Mouse (Mus musculus) erythroblast, adult 5-6 weeks (primary cell): ENCODE results near the gene Psmd5. TPM values are rescaled to one million over a fixed set of nuclear protein-coding genes. Genes with fewer than 3 reads are reported as not detected.
A peak's percentile ranks its signal among the peaks of the same experiment; 100 is the strongest.

Experiments used
- ATAC-seq: replicated peaks from 2 replicates; pipeline ENCODE4 v1.8.0; 2016; ENCODE audit warnings: moderate number of reproducible peaks, mild to moderate bottlenecking, moderate TSS enrichment, inconsistent platforms; ENCODE audit not compliant: poor library complexity, low FRiP score, severe bottlenecking
- total RNA-seq, 2 experiments: library from RNA; stranded (forward) in 1 of 2; stranded (reverse) in 1 of 2; fragments of 150-400 nt in 1 of 2; fragments of 200-764, 138-1000 nt in 1 of 2; gene quantifications; 2 replicates each; pipeline versions ENCODE4 v1.2.3 to v1.2.4; 2015 to 2017; ENCODE audit warnings: low replicate concordance in 2 of 2

Psmd5 gene
- total RNA-seq (2015; ENCODE audit: low replicate concordance): 18.0 and 64.0 TPM in 2 replicates
- 11.8 and 25.0 TPM in 2 replicates for total RNA-seq (2017; ENCODE audit: low replicate concordance)

DNA sequence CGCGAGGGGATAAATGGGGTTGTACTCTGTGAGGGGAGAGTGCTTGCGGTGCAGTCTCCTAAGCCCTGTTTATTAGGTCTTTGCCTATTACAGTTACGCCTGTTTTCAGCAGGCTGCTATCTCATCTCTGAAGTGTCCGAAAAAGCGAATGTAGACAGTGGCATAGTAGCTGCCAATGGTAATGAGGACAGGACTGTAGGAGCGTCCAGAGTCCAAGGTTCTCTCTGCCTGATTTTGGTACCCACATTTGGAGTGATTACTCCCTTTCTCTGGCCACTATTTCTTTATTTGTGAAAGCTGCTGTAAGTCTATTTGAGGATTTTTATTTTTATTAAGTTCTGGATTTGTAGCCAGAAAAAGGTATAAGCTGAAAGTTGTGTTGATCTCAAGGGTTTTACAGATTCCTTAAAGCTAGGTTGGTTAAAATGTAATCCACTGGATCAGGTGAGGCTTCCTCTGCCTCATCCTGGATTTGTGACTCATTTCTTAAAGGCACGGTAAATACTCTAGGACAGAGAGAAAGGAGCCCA, at the start of gene Psmd5:
Gene Psmd5 (minus strand): TSS at position 153 of the 530 bp plus-strand sequence.
- ATAC-seq: no peak

DNA sequence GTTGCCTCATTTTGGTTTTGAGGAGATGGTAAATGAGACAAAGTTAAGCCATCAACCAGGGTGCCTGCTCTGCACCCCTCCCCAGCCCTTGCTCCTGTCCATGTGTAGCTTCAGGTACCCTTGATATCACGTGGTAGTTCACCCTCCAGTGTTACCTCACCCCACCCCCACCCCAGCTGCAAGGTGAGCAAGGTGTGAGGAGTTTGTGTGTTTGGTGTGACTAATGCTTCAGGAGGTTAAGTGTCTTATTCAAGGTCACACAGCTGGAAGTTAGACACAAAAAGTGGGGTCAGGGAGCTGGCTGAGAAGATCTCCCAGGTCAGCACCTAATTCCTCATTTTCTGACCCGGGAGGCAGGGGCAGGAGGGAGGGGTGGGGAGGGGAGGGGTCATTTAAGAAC, 48.0 kb upstream of the Psmd5 start:
- ATAC-seq: no peak

DNA sequence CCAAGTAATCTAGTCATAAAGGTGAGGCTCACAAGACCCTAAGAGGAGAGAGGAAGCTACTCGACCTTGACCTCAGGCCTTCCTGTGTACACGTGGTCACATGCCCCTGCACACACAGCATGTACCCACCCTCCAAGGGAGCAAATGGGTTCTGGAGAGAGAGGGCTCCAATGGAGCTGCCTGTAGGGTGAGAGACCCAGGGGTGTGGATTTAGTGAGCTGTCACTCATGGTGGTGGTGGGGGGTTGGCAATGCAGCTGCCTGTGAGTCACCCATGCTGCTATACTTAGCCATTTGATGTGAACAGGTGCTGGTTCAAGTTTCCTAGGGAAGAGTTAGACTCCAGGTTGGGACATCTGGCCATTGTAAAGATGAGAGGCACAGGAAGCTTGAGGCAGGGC, 45.4 kb upstream of the Psmd5 start:
- no peak for ATAC-seq

DNA sequence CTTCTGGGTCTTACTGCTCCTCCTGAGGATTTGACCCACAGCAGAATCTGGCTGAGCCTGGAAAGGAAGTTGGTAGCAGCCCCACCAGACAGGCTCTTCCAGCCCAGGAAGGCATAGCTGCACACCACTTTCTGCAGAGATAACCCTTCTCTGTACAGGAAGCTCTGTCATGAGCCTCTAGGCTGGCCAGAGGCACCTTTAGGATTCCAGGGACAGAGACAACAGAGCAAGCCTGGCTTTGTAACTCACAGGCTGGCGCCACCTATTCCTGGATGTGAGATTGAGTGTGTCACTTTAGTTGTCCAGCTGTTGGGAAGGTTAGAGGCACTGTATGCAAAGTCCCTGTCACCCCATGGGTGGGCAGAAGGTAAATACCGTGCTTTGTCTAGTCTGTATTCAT, 40.3 kb upstream of the Psmd5 start:
- ATAC-seq: no peak

DNA sequence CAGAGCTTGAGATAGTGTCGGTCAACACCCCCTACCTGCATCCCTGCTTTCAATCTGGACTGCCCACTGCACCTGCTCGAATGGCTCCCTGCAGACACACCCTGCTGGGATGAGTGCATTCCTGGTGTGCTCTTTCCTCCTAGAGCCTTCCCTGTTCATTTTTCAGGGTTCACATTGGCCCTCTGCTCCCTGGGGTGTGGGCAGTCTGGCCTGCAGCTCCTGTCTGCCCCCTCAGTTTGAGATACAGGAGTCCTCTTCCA, 40.0 kb upstream of the Psmd5 start:
- ATAC-seq: no peak

DNA sequence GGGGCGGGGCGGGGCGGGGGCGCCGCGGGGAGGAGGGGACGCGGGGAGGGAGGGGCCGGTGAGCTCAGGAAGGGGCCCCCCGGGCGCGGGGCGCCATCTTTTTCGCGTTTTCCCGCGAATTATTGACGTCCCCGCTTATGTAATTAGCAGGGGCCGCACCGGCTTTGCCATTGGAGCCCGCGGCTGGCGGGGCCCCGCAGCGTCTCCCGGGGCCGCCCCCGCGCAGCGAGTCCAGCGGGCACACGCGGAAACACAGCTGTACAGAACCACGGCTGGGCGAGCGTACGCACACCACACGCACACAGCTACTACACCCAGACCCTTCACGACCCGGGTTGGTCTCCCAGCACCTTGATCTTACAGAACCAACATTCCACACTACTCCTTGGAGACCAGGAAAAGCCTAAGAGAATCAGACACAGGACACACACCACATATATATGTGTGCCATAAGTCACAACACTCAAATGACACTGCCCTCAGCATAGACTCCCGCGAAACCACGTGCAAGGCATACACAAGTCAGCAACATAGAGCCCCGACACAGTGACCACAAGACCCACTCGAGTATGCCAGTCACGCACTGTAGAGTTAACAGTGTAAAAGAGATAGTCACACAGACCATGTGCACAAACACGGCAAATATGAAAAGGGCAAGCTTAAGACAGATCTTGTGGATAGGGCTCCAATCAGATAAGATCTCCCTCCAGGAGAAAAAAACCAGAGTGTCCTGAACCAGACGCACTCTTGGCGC, 39.5 kb upstream of the Psmd5 start:
- ATAC-seq: no peak

DNA sequence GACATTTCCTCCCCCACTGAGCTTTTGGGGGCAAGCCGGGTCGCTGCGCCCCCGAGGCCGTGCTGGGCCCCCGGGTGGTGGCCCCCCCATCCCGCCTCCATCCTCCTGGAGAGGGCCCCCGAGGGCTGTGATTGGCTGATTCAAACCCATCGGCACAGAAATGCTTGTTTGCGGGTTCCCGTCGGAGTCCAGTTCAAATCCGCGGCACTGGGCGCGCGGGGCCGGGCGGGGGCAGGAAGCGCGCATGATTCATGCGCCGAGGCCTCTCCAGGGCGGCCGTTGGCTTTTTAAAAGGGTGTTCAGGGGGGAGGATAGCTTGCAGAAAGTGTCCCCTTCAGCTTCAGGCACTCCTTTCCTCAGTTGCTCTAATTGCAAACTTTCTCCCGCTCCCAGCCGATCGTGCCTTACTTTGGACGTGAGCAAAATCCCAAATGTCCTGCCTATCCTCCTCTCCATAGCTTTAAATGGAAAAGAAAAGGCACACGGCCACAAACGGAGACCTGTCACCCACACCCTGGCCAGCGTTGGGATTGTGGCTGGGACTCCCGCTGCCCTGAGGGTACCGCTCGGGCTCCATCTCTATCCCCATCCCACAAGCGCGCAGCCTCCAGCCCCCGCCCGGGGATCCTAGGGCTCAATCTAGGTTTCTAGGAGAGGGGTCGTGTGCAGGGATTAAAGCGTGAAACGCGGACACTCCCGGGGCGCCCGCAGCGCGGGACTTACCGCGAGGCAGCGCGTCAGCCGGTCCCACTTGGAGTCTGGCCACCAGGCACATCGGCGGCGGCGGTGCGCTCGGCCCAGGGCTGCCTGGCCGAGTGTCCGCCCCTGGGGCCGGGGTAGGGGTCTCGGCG, 38.7 kb upstream of the Psmd5 start, which contains the start of gene Phf19:
Gene Phf19 (minus strand): TSS at position 809 of the 851 bp plus-strand sequence.
- ATAC-seq: no peak

DNA sequence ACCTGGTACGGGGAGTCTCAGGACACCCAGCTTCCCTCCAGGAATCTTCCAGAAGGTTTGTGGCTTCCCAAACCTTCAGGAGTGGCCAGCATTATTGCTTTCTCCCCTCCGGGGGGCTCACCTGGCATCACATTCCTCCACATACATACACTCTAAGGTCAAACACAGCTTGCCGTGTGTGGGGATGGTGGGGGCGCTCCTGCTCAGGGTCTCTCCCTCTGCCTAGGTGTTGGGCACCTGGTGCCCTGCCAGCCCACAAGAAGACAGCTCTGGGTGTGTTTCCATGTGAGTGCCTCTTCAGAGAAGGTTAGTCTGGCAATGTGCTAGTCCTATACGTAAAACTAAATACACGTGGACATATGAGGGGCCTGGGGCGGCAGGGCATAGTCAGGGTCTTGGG, 37.8 kb upstream of the Psmd5 start:
- no peak for ATAC-seq

DNA sequence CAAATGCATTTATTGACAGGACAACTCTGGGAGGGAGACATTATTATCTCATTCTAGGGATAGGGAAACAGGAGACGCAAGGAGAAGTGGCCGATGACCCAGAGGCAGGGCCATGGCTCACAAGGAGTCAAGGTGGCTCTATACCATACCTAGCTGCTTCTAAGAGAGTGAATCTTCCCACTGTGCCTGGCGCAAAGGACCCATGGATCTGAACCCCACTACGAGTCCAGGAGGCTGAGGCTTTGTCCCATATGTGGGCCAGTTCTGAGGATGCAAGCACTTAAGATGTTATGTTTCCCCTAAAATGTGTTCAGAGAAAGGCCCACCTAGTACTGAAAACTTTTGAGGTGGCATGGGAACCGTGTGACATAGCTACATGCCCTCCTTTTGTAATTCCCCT, 37.1 kb upstream of the Psmd5 start:
- no peak for ATAC-seq

DNA sequence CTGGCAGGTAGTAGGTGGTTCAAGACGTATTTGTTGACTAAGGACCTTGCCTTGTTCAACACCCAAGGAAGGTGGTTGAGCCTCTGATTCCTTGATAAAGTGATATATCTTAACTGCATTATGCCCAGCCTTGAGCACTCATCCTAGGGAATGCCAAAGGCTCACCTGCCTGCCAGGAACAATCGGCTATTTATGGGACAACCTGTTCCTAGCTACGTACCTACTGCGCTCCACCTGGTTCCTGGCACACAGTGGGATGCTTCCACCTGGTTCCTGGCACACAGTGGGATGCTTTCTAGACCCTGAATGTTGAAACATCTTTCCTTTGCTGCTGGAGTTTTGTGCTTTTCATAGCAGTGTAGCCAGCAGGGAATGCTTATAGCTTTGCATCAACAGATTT, 35.0 kb upstream of the Psmd5 start:
- no peak for ATAC-seq

DNA sequence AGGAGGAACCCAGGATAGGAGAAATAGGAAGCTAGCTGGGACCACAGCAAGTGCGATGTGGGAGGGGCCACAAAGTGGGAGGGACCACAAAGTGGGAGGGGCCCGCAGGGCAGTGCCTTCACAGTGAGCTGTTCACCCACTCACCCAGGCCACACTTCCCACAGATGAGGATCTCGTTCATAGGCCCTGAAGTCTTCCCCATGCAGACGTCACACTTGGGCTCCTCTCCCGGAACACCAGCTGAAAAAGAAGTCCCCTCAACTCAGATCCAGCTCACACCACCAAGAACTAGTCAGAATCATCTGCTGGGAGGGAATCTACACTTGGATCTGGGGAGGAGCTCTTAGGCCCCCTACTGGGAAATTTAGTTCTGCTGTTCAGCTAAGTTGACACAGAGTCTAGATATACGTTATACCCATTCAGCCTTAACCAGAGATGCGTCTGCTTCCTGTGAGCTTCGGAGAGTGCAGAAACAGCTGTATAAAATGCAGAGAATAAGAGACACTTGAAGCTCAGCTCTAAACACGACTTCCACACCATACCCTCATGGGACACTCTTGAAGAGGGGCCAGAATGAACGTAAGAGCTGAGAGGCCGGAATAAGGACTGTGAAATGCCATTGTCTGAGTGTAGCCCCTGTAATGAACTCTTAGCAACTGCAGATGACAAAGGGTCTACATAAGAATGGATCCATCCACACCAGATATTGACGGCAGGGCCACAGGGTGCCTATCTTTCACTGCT, 32.3 kb upstream of the Psmd5 start:
- no peak for ATAC-seq

DNA sequence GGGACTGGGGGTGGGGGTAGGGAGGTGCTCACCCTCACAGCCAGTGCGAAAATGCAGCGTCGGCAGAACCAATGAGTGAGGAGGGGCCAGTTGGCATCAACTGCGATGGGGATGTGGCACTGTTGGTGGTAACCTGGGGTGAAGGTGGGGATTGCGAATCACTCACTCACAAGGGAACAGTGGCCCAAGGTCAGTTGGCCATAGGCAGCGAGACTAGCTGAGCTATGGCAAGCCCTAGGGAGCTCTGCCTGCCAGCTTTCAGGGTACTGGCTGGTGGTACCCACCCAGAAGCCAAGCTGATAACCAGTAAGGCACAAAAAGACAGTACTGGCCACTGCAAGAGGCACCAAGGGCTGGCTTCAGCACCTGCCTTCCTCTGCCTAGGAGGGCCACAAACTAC, 31.7 kb upstream of the Psmd5 start:
- no peak for ATAC-seq

DNA sequence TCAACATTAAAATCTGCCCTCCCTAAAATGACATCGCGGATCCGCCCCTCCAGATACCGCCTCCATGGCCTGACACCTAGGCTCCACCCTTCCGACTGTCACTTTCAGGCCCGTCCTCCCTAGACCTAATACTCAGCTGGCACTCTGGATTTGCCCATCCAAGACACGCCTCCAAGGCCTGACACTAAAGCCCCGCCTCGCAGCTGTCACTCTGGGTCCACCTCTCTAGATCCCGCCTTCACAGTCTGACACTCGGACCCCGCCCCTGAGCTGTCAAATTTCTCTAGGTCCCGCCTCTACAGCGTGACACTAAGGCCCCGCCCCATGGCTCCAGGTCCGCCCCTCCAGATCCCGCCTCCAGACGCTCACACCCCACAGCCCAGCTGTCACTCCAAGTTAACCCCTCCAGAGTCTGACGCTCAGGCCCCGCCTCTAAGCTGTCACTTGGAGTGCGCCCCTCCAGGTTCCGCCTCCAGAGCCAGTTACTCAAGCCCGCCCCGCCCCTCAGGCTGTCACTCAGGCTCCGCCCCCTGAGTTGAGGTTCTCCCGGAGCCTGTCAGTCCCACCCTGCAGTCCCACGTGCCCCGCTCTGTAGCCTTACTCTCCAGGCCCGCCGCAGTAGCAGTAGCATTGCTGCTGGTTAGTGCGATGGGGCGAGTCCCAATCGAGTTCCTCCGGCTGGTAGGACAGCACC, 30.2 kb upstream of the Psmd5 start:
- ATAC-seq: peak; percentile 88

DNA sequence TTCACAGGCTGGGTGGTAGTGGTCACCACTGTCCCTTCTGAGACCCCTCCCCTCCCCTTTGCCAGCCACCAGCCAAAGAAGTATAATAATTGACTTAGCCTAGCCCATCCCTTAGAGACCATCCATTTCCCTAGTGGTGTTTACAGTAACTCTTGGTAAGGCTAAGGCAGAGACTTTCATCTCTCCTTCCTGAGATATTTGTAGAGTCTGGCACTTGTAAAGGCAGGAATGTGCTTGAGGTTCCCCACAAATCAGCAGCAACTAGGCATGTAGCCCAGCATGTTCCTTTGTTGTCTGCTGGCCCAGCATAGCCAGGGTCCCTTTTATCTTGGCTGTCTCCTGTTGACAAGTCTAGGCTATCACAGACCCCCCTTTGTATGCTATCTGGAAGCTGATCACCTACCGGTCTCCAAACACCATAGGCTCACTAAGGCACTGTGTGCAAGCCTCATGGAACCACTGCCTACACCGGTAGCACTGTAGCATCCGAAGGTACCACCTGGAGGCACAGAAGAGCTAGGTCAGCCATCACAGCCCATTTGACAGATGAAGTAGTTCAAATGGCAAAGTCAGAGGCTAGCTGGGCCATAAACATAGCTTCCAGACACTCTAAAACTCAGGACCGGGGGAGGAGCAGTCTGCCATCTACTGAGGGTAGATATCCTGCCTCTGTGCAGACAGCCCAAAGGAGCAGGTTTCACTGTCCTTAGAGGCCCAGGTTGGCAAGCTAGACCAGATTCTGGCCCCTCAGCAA, 29.1 kb upstream of the Psmd5 start:
- ATAC-seq: no peak

DNA sequence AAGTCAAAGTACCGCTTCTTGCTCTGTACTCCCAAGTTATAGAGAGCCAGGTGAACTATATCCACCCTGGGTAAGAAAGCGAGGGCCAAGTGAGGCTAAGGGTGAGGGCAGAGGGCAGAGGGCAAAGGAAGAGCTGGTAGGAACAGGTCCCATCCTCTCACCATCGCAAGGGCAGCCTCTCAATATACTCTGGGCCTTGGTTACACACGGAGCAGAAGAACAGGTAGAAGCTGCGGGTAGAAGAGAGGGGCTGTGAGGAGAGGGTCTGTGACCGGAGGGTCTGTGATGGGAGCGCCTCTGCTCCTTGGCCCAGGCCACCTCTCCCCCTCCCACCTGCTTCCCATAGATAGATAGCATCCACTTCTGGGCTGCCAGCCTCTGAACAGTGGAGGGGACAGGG, 28.4 kb upstream of the Psmd5 start:
- no peak for ATAC-seq

DNA sequence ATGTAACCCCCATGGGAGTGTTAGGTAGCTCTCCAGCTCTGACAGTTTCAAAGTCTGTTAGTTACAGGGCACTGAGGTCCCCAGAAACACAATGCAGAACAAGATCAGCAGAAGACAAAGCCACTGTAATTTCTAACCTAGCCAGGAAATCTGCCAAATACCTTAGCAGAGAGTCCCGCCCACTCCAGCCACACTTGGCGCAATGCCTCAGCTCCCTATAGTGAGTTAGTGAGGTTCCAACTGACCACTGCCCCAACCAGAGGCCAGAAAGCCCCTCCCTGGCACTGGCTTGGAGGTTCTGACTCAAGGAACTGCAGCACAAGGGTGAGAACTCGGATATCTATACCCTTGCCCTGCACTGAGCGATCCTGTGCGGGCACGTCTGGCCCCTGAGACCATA, 28.0 kb upstream of the Psmd5 start:
- no peak for ATAC-seq

DNA sequence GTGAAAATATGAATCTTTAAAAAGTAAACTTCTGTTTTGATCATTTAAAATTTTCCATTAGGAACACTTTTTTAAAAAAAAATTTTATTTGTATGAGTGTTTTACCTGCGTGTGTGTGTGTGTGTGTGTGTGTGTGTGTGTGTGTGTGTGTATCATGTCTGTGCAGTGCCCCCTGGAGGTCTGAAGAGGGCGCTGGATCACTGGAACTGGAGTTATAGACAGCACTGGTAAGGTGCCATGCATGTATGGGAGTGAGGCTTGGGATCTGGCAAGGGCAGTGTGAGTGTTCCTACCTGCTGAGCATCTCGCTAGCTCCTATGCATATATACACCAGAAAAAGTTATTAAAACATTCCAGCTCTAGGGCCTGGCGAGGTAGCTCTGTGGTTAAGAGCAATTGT, 27.0 kb upstream of the Psmd5 start:
- no peak for ATAC-seq

DNA sequence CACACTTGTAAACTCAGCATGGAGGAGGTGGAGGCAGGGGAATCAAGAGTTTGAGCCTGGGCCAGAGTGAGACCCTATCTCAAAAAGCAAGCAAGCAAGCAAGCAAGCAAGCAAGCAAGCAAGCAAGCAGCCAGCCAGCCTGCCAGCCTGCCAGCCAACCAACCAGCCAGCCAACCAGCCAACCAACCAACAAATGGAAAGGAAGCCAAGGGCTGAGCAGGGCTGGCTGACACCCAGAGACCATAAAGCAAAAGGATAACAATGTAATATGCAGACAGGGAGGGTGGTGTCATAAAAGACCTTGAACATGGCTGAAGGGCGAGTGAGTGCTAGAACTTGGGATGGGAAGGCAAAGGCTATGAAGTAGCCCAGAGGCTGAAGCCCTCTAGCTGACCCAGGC, 25.6 kb upstream of the Psmd5 start:
- no peak for ATAC-seq

DNA sequence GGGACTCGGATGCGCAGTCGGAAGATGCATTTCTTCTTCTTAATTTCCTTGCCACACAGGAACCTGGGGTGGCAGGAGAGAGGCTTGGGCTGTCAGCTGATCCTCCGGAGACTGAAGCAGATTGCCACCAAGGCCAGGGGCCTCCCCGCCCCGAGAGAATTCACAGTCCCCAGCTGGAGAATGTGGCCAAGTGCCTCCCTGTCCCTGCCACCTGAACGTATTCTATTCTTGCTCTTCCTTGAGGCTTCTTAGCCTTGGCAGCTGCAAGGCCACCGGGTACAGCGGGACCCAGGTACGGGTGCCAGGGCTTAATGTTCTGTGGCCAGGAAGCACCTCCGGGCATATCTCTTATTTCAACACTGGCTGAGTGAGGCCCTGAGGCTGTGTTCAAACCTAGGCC, 24.9 kb upstream of the Psmd5 start:
- no peak for ATAC-seq
